Mouse (Mus musculus) cerebellum, adult 9-10 months (tissue): ENCODE measurements around the gene Fam189a2.

Source experiments
- DNase-seq: peaks from one replicate; pipeline ENCODE4 v3.0.0; 2022

Gene Fam189a2

GRCm38 (mm10) chr19:24030871-24031556 lies at the start of gene Fam189a2:
Gene Fam189a2, minus strand, starts transcription at chr19:24031019.
- no peak for DNase-seq

- no peak for DNase-seq
Measured at GRCm38 (mm10) chr19:24077658-24078057, 46.8 kb upstream of the Fam189a2 start.

- DNase-seq, result no peak
Measured at GRCm38 (mm10) chr19:24076536-24076935, 45.7 kb upstream of the Fam189a2 start.

GRCm38 (mm10) chr19:24075927-24076326 lies 45.1 kb upstream of the Fam189a2 start:
- no peak for DNase-seq

- DNase-seq, result no peak
Measured at GRCm38 (mm10) chr19:24073155-24073554, 42.3 kb upstream of the Fam189a2 start.

- no peak for DNase-seq
Measured at GRCm38 (mm10) chr19:24064348-24064895, 33.6 kb upstream of the Fam189a2 start.

- no peak for DNase-seq
Measured at GRCm38 (mm10) chr19:24063585-24063984, 32.8 kb upstream of the Fam189a2 start.

GRCm38 (mm10) chr19:24058851-24059250 lies 28.0 kb upstream of the Fam189a2 start:
- DNase-seq, result no peak

GRCm38 (mm10) chr19:24058021-24058420 lies 27.2 kb upstream of the Fam189a2 start:
- no peak for DNase-seq

- DNase-seq, result no peak
Measured at GRCm38 (mm10) chr19:24056880-24057279, 26.1 kb upstream of the Fam189a2 start.

GRCm38 (mm10) chr19:24054904-24055303 lies 24.1 kb upstream of the Fam189a2 start:
- DNase-seq, result peak; percentile 26

- DNase-seq, result no peak
Measured at GRCm38 (mm10) chr19:24054265-24054664, 23.4 kb upstream of the Fam189a2 start.

GRCm38 (mm10) chr19:24050514-24050913 lies 19.7 kb upstream of the Fam189a2 start:
- no peak for DNase-seq

GRCm38 (mm10) chr19:24049329-24049728 lies 18.5 kb upstream of the Fam189a2 start:
- no peak for DNase-seq

GRCm38 (mm10) chr19:24046395-24046993 lies 15.7 kb upstream of the Fam189a2 start:
- DNase-seq, result no peak

GRCm38 (mm10) chr19:24042387-24042786 lies 11.6 kb upstream of the Fam189a2 start:
- no peak for DNase-seq

GRCm38 (mm10) chr19:24039061-24039853 lies 8.4 kb upstream of the Fam189a2 start:
- no peak for DNase-seq

GRCm38 (mm10) chr19:24034367-24034766 lies 3.5 kb upstream of the Fam189a2 start:
- DNase-seq, result no peak

GRCm38 (mm10) chr19:24032654-24033236 lies 1.9 kb upstream of the Fam189a2 start:
- no peak for DNase-seq

GRCm38 (mm10) chr19:24030511-24030870 lies 328 bp downstream of the Fam189a2 start:
- DNase-seq, result no peak

GRCm38 (mm10) chr19:24029616-24030510 lies 956 bp downstream of the Fam189a2 start:
- DNase-seq, result no peak

- DNase-seq, result no peak
Measured at GRCm38 (mm10) chr19:24025876-24026275, 4.9 kb downstream of the Fam189a2 start.
